Mouse (Mus musculus): ENCODE data around the gene Gm11565.
"Not testable (repeated sequence)": the region's sequence is repeated elsewhere in the genome, so short reads cannot be mapped to it uniquely, and the experiment has no call there.

Gene Gm11565

DNA sequence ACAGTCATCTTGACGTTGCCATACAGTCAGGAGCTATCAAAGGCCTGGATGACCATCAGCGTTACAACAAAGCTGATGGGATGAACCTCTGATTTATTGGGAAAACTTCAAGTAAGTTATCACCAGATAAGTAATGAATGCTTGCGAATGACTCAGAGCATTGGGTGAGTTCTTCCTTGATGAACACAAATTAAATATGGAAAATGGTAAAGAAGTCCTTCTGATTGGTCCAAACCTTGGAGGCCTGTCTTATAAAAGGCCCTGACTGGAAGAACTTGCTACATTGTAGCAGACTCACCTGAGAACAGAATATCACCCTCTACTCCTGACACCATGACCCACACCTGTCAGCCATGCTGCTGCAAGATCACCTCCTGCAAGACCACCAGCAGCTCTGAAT is at the start of gene Gm11565:
TSS of gene Gm11565 (plus strand) at position 301 of the 400 bp plus-strand sequence.
- DNase-seq (ENCODE audit: low read depth, low spot score) = no peak

- not testable (repeated sequence) for DNase-seq (ENCODE audit: low read depth, low spot score)
Measured at GRCm38 (mm10) chr11:99873089-99873488, 41.5 kb upstream of the Gm11565 start, which contains the start of gene Krtap9-1. TSS of gene Krtap9-1 (plus strand) at chr11:99873389.

DNA sequence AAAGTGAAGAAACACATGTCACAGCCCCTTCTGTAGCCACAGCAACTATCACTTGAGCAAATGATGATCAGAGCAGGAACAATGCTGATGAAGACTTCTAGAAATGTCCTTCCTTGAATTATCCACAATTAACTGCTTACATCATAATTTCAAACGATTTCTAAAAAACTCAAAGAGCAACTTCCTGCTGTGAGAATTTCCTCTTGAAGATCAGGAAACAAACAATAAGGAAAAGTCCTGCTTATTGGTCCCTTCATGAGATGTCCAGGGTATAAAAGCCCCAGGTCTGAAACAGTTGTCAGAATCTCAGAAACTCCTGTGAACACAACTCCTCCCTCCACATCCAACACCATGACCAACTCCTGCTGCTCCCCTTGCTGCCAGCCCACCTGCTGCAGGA is 35.7 kb upstream of the Gm11565 start, which contains the start of gene Gm11567:
TSS of gene Gm11567 (plus strand) at position 301 of the 400 bp plus-strand sequence.
- not testable (repeated sequence) for DNase-seq (ENCODE audit: low read depth, low spot score)

GRCm38 (mm10) chr11:99907620-99908019 is 6.9 kb upstream of the Gm11565 start, which contains the start of gene Krtap31-1:
TSS of gene Krtap31-1 (plus strand) at chr11:99907920.
- no peak for DNase-seq (ENCODE audit: low read depth, low spot score)

DNA sequence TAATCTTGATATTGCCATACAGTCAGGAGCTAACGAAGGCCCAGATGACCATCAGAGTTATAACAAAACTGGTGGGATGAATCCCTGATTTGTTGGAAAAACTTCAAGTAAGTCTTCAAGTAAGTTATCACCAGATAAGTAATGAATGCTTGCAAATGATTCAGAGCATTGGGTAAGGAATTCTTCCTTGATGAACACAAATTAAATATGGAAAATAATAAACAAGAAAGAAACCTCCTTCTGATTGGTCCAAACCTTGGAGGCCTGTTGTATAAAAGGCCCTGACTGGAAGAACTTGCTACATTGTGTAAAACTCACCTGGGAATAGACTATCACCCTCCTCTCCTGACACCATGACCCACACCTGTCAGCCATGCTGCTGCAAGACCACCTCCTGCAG is 21.4 kb downstream of the Gm11565 start, which contains the start of gene Krtap31-2:
TSS of gene Krtap31-2 (plus strand) at position 301 of the 400 bp plus-strand sequence.
- DNase-seq (ENCODE audit: low read depth, low spot score) = no peak

- no peak for DNase-seq (ENCODE audit: low read depth, low spot score)
Measured at GRCm38 (mm10) chr11:99937751-99938264, 23.3 kb downstream of the Gm11565 start.

- DNase-seq (ENCODE audit: low read depth, low spot score) = no peak
Measured at GRCm38 (mm10) chr11:99948175-99948574, 33.6 kb downstream of the Gm11565 start, which contains the start of gene Krtap9-5. TSS of gene Krtap9-5 (plus strand) at chr11:99948475.

DNA sequence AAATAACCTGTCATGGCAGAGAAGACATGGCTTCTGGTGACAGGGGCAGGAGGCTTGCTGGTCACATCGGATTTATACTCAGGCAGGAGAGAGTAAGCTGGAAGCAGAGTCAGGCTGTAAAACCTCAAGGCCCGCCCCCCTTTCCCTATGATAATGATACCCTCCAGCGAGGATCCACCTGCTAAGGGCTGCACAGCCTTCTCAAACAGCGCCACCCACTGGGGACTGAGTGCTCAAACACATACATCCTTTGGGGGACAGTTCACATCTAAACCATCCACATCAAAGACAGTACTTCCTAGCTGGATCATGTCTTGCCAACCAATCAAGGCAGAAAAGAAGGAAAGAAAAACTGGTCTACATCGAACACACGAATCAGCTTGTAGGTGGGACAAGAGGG is 49.7 kb downstream of the Gm11565 start:
- no peak for DNase-seq (ENCODE audit: low read depth, low spot score)

Data from brain, embryonic 18.5 days (tissue).